Mouse (Mus musculus) liver (tissue): ENCODE results near the gene Zfp956.
"Not testable (repeated sequence)": the region's sequence is repeated elsewhere in the genome, so short reads cannot be mapped to it uniquely, and the experiment has no call there.

ENCODE experiments used
- DNase-seq: peaks from one replicate; pipeline ENCODE4 v3.0.0-alpha.2; 2020; ENCODE audit warnings: mixed read lengths

Gene Zfp956

GRCm38 (mm10) chr6:47953191-47953726 is at the start of gene Zfp956:
Gene Zfp956 (plus strand): TSS chr6:47953390.
- peak; percentile 96 for DNase-seq

- no peak for DNase-seq
These were observed 49.6 kb upstream of the Zfp956 start for GRCm38 (mm10) chr6:47903587-47903986.

- DNase-seq = no peak
These were observed 48.8 kb upstream of the Zfp956 start for GRCm38 (mm10) chr6:47904361-47904760.

- DNase-seq = no peak
These were observed 48.1 kb upstream of the Zfp956 start for GRCm38 (mm10) chr6:47904917-47905695.

GRCm38 (mm10) chr6:47906326-47906725 is 46.9 kb upstream of the Zfp956 start:
- no peak for DNase-seq

GRCm38 (mm10) chr6:47909007-47909406 is 44.2 kb upstream of the Zfp956 start:
- DNase-seq = no peak

- no peak for DNase-seq
These were observed 41.5 kb upstream of the Zfp956 start for GRCm38 (mm10) chr6:47911650-47912049.

GRCm38 (mm10) chr6:47912991-47913390 is 40.2 kb upstream of the Zfp956 start:
- DNase-seq = no peak

- no peak for DNase-seq
These were observed 36.1 kb upstream of the Zfp956 start for GRCm38 (mm10) chr6:47917051-47917450.

GRCm38 (mm10) chr6:47918768-47919274 is 34.4 kb upstream of the Zfp956 start:
- no peak for DNase-seq

- no peak for DNase-seq
These were observed 33.3 kb upstream of the Zfp956 start for GRCm38 (mm10) chr6:47919646-47920446.

- peak; percentile 94 for DNase-seq
These were observed 32.5 kb upstream of the Zfp956 start, which contains the start of gene Zfp212 for GRCm38 (mm10) chr6:47920447-47921340. Gene Zfp212 (plus strand): TSS chr6:47920476.

GRCm38 (mm10) chr6:47942461-47942860 is 10.7 kb upstream of the Zfp956 start:
- DNase-seq = peak; percentile 25

GRCm38 (mm10) chr6:47943021-47943691 is 10.0 kb upstream of the Zfp956 start:
- DNase-seq = peak; percentile 85

GRCm38 (mm10) chr6:47943721-47944120 is 9.5 kb upstream of the Zfp956 start:
- DNase-seq = no peak

- DNase-seq = no peak
These were observed 5.8 kb upstream of the Zfp956 start for GRCm38 (mm10) chr6:47947388-47947787.

- no peak for DNase-seq
These were observed 1.2 kb downstream of the Zfp956 start for GRCm38 (mm10) chr6:47954425-47954824.

- DNase-seq = no peak
These were observed 4.6 kb downstream of the Zfp956 start for GRCm38 (mm10) chr6:47957816-47958215.

GRCm38 (mm10) chr6:47960685-47961421 is 7.7 kb downstream of the Zfp956 start:
- no peak for DNase-seq

GRCm38 (mm10) chr6:47963051-47963450 is 9.9 kb downstream of the Zfp956 start:
- no peak for DNase-seq

GRCm38 (mm10) chr6:47968166-47968565 is 15.0 kb downstream of the Zfp956 start:
- DNase-seq = not testable (repeated sequence)
